Mouse (Mus musculus): Measurements from ENCODE around the gene Cdkn3. TPM values are rescaled to one million over a fixed set of nuclear protein-coding genes. Genes with fewer than 3 reads are reported as not detected.

Gene Cdkn3
- 47.2 and 53.8 TPM in 2 replicates for polyA plus RNA-seq (2014; fragmentation: Nextera tagmentation; extraction: Ambion mirVana)

DNA sequence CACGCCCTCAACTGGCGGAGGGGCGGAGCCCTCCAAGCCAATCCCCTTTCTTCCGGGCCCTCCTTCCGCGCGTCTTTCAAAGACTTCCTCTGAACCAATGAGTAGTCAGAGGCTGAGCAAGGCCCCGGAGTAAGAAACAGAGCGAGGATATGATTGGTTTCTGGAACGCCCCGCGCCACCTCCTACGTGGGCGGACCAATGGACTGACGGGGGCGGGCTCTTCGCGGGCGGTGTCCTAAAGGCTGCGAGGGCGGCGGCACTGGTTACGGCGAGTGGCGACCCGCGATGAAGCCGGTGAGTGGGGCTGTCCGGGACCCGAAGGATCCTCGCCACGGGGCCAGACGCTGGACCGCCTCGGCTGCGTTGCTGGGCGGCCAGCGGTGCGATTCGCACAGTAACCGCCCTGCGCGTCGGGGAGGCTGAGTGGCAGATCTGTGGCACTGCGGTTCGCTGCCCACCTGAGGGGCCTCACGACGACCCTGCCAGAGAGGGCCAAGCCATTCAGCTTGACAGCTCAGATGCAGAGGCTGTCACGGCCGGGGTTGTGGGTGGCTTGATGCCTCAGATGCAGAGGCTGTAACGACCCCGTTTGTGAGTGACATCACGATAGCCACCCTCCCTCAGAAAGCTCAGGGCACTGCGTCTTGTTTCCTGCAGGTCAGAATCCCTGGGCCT, at the start of gene Cdkn3:
Cdkn3 (plus strand) TSS at position 187 of the 675 bp plus-strand sequence.
- H3K4me2 ChIP-seq: peak within 1 kb of the TSS; percentile 87
- peak within 1 kb of the TSS; percentile 72 for H3K4me3 ChIP-seq (ENCODE audit: low read depth, low read length)
- H3K36me3 ChIP-seq (ENCODE audit: control insufficient read depth, insufficient read depth, low read length): no peaks in the 10 kb centered on the region
- H3K9me3 ChIP-seq (ENCODE audit: control insufficient read depth, low read length): no peaks in the 10 kb centered on the region
- DNase-seq (ENCODE audit: low spot score, missing footprints) (peak; percentile 98), ATAC-seq (ENCODE audit: low FRiP score) (peak; percentile 99)
- H3K9ac ChIP-seq (ENCODE audit: low read length): peak within 1 kb of the TSS; percentile 75
- WGBS: under 1% methylated on average over 51 of the region's 54 CpGs
- no peaks in the 10 kb centered on the region for H3K27me3 ChIP-seq (ENCODE audit: control insufficient read depth, insufficient read depth, low read length)
- H3K27ac ChIP-seq (ENCODE audit: low read depth, low read length): no peak within 1 kb of the TSS
- H3K4me1 ChIP-seq (ENCODE audit: control insufficient read depth, insufficient read depth, low read length): peaks cover 5% of the 10 kb centered on the region; the same call in 1 of the 2 replicates

DNA sequence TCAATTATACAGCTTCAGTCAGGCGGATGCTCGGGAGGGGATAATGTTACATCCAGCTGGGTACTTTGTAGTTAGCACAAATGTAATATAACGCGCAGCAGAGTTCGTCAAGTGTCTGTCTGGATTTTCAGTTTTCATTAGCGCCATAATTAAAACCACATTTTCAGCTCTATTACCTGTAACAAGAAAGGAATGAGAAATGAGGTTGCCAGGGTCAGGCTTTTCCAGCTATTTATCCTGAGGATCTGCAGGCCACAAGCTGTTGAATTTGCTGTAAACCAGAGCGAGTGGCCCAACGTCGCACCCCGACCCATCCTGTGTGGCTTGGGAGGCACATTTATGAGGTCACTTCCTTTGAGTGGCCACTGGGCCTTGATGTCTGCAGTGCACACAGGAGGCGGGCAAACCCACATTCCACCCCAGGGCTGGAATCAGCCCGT, 41.8 kb upstream of the Cdkn3 start:
- Histone ChIP-seq H3K9ac (ENCODE audit: low read length) (no peak overlapping the region), H3K27me3 (ENCODE audit: control insufficient read depth, insufficient read depth, low read length) (no peaks in the 10 kb centered on the region), H3K4me1 (ENCODE audit: control insufficient read depth, insufficient read depth, low read length) (no peaks in the 10 kb centered on the region), H3K4me2 (no peak overlapping the region), H3K27ac (ENCODE audit: low read depth, low read length) (no peak overlapping the region), H3K9me3 (ENCODE audit: control insufficient read depth, low read length) (no peaks in the 10 kb centered on the region), H3K4me3 (ENCODE audit: low read depth, low read length) (no peak overlapping the region), H3K36me3 (ENCODE audit: control insufficient read depth, insufficient read depth, low read length) (no peaks in the 10 kb centered on the region)
- DNase-seq (ENCODE audit: low spot score, missing footprints) (peak; percentile 53), ATAC-seq (ENCODE audit: low FRiP score) (no peak)
- WGBS: 79% methylated on average over 12 of the region's 12 CpGs

DNA sequence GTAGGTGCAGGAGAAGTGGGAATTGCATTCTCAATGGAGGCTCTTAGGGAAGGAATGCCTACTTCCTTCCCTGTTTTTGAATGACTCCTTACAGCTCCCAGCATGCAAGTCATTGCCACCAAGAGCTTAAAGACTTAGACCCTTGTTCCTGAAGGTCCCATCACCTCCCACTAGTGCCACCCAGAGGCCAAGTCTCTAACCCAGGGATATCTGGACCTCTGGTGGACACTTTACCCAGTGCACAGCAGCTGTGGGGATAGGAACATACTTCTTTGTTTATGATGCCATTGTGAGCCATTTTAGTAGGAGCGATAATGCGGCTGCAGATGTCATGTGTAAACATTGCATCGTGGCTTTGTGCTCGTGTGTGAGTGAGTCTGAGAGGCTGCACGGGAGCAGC, 38.3 kb upstream of the Cdkn3 start:
- 77% methylated on average over 5 of the region's 5 CpGs for WGBS
- Histone ChIP-seq H3K9me3 (ENCODE audit: control insufficient read depth, low read length) (no peaks in the 10 kb centered on the region), H3K4me3 (ENCODE audit: low read depth, low read length) (no peak overlapping the region), H3K27ac (ENCODE audit: low read depth, low read length) (no peak overlapping the region), H3K4me2 (no peak overlapping the region), H3K4me1 (ENCODE audit: control insufficient read depth, insufficient read depth, low read length) (no peaks in the 10 kb centered on the region), H3K9ac (ENCODE audit: low read length) (no peak overlapping the region), H3K27me3 (ENCODE audit: control insufficient read depth, insufficient read depth, low read length) (no peaks in the 10 kb centered on the region), H3K36me3 (ENCODE audit: control insufficient read depth, insufficient read depth, low read length) (no peaks in the 10 kb centered on the region)
- ATAC-seq (ENCODE audit: low FRiP score) (no peak; the same call in 1 of the 2 replicates), DNase-seq (ENCODE audit: low spot score, missing footprints) (no peak)

DNA sequence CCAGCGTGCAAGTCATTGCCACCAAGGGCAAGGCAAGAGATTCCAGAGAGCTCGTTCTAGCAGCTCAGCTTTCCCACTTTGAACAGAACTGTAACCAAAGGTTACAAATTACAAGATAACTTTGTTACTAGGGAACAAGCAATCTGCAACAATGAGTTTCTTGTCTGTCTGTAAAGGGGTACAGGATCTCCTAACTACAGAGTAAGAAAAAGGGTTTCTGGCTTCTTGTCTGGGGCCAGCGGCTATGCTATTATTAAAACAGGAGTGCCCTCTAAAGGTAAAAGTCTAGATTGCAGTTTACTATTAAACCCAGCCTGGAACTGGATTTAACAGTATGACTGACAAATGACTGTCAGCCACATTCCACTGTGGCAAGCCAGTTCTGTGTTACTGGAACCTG, 36.5 kb upstream of the Cdkn3 start:
- H3K4me1 ChIP-seq (ENCODE audit: control insufficient read depth, insufficient read depth, low read length): no peaks in the 10 kb centered on the region
- peak; percentile 94 for DNase-seq (ENCODE audit: low spot score, missing footprints)

DNA sequence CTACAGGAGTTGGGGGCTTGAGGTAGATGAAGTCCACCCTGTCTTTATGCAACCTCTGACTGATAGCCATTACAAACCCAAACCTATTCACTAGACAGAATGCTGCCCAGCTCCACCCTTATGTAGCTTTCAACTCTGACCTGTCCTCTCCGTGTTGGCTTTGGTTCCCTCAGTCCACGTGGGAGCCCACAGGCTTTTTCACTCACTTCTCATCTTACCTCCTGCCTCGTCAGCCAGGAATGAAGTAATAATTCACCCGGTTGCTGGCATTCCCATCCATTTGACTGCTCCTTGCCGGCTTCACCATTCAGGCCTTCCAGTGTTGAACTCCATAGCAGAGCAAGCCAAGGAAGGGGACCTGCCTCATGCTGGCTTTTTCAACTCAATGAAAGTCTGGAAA, 35.4 kb upstream of the Cdkn3 start:
- Histone ChIP-seq H3K9me3 (ENCODE audit: control insufficient read depth, low read length) (no peaks in the 10 kb centered on the region), H3K27ac (ENCODE audit: low read depth, low read length) (no peak overlapping the region), H3K36me3 (ENCODE audit: control insufficient read depth, insufficient read depth, low read length) (no peaks in the 10 kb centered on the region), H3K4me3 (ENCODE audit: low read depth, low read length) (no peak overlapping the region), H3K9ac (ENCODE audit: low read length) (no peak overlapping the region), H3K4me2 (no peak overlapping the region), H3K27me3 (ENCODE audit: control insufficient read depth, insufficient read depth, low read length) (no peaks in the 10 kb centered on the region), H3K4me1 (ENCODE audit: control insufficient read depth, insufficient read depth, low read length) (no peaks in the 10 kb centered on the region)
- DNase-seq (ENCODE audit: low spot score, missing footprints) (no peak), ATAC-seq (ENCODE audit: low FRiP score) (no peak)
- 64% methylated on average over 5 of the region's 5 CpGs for WGBS

More for the DNA sequence above, 36.5 kb upstream of the Cdkn3 start:
- Histone ChIP-seq H3K27ac (ENCODE audit: low read depth, low read length) (no peak overlapping the region), H3K4me2 (no peak overlapping the region), H3K27me3 (ENCODE audit: control insufficient read depth, insufficient read depth, low read length) (no peaks in the 10 kb centered on the region), H3K9ac (ENCODE audit: low read length) (no peak overlapping the region), H3K9me3 (ENCODE audit: control insufficient read depth, low read length) (no peaks in the 10 kb centered on the region), H3K36me3 (ENCODE audit: control insufficient read depth, insufficient read depth, low read length) (no peaks in the 10 kb centered on the region), H3K4me3 (ENCODE audit: low read depth, low read length) (no peak overlapping the region)
- WGBS: 41% methylated on average over 3 of the region's 3 CpGs
- ATAC-seq (ENCODE audit: low FRiP score): 0 out of 2 replicates have a peak, but pooled peaks have one; percentile 52

DNA sequence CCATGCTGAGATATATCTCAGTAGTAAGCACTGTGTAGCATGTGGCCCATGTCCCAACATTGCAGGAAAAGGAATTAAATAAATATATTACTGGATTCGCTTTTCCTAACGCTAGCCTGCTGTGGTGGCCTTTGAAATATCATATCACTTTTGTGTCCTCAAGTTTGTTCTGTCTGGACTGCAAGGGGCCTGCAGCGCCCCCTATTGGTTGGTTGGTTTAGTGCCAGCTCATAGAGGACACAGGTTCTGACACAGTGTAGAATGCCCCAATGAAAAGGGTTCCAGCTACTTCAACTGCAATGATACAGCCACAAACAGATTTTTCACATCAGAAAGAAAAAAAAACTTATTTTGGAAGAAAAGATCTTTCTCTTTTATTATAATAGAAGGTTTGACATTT, 34.6 kb upstream of the Cdkn3 start:
- peak; percentile 83 for DNase-seq (ENCODE audit: low spot score, missing footprints)
- ATAC-seq (ENCODE audit: low FRiP score): no peak
- WGBS: 58% methylated on average over 3 of the region's 3 CpGs
- no peak overlapping the region for H3K4me2 ChIP-seq
- no peak overlapping the region for H3K9ac ChIP-seq (ENCODE audit: low read length)
- H3K4me1 ChIP-seq (ENCODE audit: control insufficient read depth, insufficient read depth, low read length): no peaks in the 10 kb centered on the region
- H3K4me3 ChIP-seq (ENCODE audit: low read depth, low read length): no peak overlapping the region
- H3K27ac ChIP-seq (ENCODE audit: low read depth, low read length): no peak overlapping the region
- no peaks in the 10 kb centered on the region for H3K9me3 ChIP-seq (ENCODE audit: control insufficient read depth, low read length)
- H3K36me3 ChIP-seq (ENCODE audit: control insufficient read depth, insufficient read depth, low read length): no peaks in the 10 kb centered on the region
- no peaks in the 10 kb centered on the region for H3K27me3 ChIP-seq (ENCODE audit: control insufficient read depth, insufficient read depth, low read length)

DNA sequence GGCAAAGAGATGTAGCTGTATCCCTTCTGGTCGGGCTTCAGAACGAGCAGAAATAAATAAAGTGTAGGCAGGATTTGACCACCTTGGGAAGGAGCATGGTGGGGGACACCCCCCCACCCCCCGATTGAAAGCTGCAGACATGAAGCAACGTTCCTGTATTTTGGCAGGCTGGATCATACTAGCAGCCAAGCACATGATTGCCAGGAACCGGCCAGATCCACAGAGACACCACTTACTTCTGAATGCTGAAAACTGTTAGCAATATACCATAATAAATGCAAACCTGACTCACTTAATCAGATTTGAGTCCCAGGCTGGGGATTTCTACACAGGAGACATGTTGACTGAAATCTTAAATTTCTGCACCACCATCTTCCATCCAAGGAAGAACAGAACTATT, 26.1 kb upstream of the Cdkn3 start:
- WGBS: 90% methylated on average over 5 of the region's 5 CpGs
- H3K36me3 ChIP-seq (ENCODE audit: control insufficient read depth, insufficient read depth, low read length): no peaks in the 10 kb centered on the region
- H3K4me2 ChIP-seq: no peak overlapping the region
- H3K9me3 ChIP-seq (ENCODE audit: control insufficient read depth, low read length): no peaks in the 10 kb centered on the region
- no peaks in the 10 kb centered on the region for H3K4me1 ChIP-seq (ENCODE audit: control insufficient read depth, insufficient read depth, low read length)
- DNase-seq (ENCODE audit: low spot score, missing footprints): no peak
- H3K27me3 ChIP-seq (ENCODE audit: control insufficient read depth, insufficient read depth, low read length): no peaks in the 10 kb centered on the region
- H3K4me3 ChIP-seq (ENCODE audit: low read depth, low read length): no peak overlapping the region
- H3K27ac ChIP-seq (ENCODE audit: low read depth, low read length): no peak overlapping the region
- no peak overlapping the region for H3K9ac ChIP-seq (ENCODE audit: low read length)
- ATAC-seq (ENCODE audit: low FRiP score): no peak

DNA sequence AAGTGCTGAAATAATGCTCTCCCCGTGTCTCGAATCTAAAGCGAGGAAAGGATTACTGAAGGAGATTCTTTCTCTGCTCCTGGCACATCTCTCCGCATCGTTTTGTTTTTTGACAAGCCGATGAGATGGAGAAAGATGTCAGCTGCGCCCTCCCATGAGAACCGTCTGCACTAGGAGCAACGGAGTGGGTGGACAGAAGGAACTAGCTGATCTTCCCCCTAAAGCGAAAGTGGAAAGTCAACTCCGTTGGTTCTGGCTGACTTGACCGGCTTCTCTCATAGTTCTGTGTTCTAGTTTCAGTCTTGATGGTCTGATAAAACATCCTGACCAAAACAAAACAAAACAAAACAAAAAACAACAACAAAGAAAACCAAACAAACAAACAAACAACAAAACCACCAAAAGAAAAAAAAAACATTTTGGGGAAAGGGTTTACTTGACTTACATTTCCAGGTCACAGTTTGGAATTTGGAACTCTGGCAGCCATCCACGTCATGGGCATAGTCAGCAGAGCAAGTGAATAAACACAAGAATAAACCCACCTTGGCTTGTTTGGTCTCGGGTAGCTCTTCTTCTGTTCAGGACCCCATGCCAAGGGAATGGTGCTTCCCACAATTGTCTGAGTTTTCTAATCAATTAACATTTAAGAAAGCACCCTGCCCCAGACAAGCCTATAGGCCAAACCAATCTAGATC, 25.4 kb upstream of the Cdkn3 start:
- Histone ChIP-seq H3K4me3 (ENCODE audit: low read depth, low read length) (no peak overlapping the region), H3K27ac (ENCODE audit: low read depth, low read length) (no peak overlapping the region), H3K27me3 (ENCODE audit: control insufficient read depth, insufficient read depth, low read length) (no peaks in the 10 kb centered on the region), H3K4me1 (ENCODE audit: control insufficient read depth, insufficient read depth, low read length) (no peaks in the 10 kb centered on the region), H3K4me2 (no peak overlapping the region), H3K9ac (ENCODE audit: low read length) (no peak overlapping the region), H3K36me3 (ENCODE audit: control insufficient read depth, insufficient read depth, low read length) (no peaks in the 10 kb centered on the region), H3K9me3 (ENCODE audit: control insufficient read depth, low read length) (no peaks in the 10 kb centered on the region)
- WGBS: 90% methylated on average over 14 of the region's 14 CpGs
- no peak for DNase-seq (ENCODE audit: low spot score, missing footprints)
- no peak for ATAC-seq (ENCODE audit: low FRiP score)

DNA sequence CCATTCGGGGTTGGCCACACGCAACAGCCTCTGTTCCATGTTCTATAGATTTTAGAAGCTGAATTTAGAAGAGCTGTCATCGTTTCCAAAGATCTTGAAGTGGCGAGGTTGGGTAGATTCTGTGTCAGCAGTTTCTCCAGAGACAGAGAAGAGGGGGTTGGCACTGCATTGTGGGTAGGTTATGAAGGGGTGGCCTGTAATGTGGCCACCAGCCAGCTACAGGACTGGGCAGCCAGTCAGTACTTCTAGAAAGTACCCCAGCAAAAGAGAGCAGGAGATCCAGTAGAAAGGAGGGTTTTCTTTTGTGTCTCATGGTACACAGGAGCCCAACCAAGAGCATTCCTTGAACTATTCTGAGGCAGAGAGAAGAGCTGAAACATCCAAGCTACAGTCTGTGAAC, 24.0 kb upstream of the Cdkn3 start:
- Histone ChIP-seq H3K4me3 (ENCODE audit: low read depth, low read length) (no peak overlapping the region), H3K36me3 (ENCODE audit: control insufficient read depth, insufficient read depth, low read length) (no peaks in the 10 kb centered on the region), H3K4me1 (ENCODE audit: control insufficient read depth, insufficient read depth, low read length) (no peaks in the 10 kb centered on the region), H3K9ac (ENCODE audit: low read length) (no peak overlapping the region), H3K27ac (ENCODE audit: low read depth, low read length) (no peak overlapping the region), H3K4me2 (no peak overlapping the region), H3K9me3 (ENCODE audit: control insufficient read depth, low read length) (no peaks in the 10 kb centered on the region), H3K27me3 (ENCODE audit: control insufficient read depth, insufficient read depth, low read length) (no peaks in the 10 kb centered on the region)
- no peak for ATAC-seq (ENCODE audit: low FRiP score)
- 90% methylated on average over 4 of the region's 4 CpGs for WGBS
- no peak for DNase-seq (ENCODE audit: low spot score, missing footprints)
